Mouse (Mus musculus) brain, embryonic 14.5 days (tissue): Measurements from ENCODE around the gene Tbx6.

Source experiments
- CTCF ChIP-seq: fragments of 200-500 bp; IDR thresholded peaks from 2 replicates; pipeline ENCODE4 v1.5.1; 2012; ENCODE audit warnings: inconsistent platforms, mild to moderate bottlenecking, moderate library complexity, borderline replicate concordance; ENCODE audit not compliant: insufficient read depth, insufficient read length; ENCODE audit errors: extremely low read depth
- POLR2A ChIP-seq: fragments of 200-500 bp; IDR thresholded peaks from 2 replicates; pipeline ENCODE4 v1.6.1; 2012; ENCODE audit warnings: mild to moderate bottlenecking, inconsistent platforms, borderline replicate concordance; ENCODE audit not compliant: poor library complexity, insufficient read depth, insufficient read length, severe bottlenecking; ENCODE audit errors: extremely low read depth

- TF ChIP-seq CTCF (no peak), POLR2A (no peak)
Measured at GRCm38 (mm10) chr7:126806956-126807355, 25.7 kb downstream of the Tbx6 start.
